Mouse (Mus musculus): ENCODE measurements at regions not wholly inside any gene's neighbourhood (a gene's known extent, or its start where the extent isn't known, plus 50 kb on each side); places are given as distances from the start of the nearest gene placed in this dataset.

DNA sequence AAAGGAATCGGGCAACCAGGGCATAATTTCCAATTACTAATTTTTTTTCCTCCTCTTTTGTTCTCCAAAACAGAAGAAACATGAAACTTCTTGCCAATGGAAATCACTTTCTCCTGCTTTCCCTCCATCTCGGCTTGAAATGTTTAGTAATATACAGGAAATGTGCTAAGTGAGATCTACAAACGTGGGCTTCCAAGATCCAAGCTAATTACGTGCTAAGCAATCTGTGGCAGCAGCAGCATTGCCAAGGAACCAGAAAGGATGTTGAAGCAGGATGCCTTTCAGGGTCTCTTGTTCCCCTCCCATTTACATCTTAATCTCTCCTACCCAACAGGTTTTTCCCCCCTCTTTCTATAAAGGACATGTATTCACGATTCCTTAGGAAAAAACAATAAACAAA is 660.2 kb upstream of the Sox9 start:
- TF ChIP-seq POLR2A (IDR thresholded peaks at IDR 0.05; ENCODE audit: insufficient read depth, low read depth, low read length) = no peak
- TF ChIP-seq CTCF (IDR thresholded peaks at IDR 0.05; ENCODE audit: insufficient read depth, low read depth, low read length) = no peak
